Mouse (Mus musculus) CH12.LX (cell line): ENCODE measurements at regions not wholly inside any gene's neighbourhood (a gene's known extent, or its start where the extent isn't known, plus 50 kb on each side); places are given as distances from the start of the nearest gene placed in this dataset.
A peak's percentile ranks its signal among the peaks of the same experiment; 100 is the strongest.

Source experiments
- DNase-seq: peaks from one replicate; pipeline ENCODE4 v3.0.0-alpha.2; 2013; ENCODE audit errors: extremely low read depth
- H3K27ac ChIP-seq: 2 replicates; pipeline ENCODE4 v1.5.1; 2012; ENCODE audit warnings: low read depth, mild to moderate bottlenecking, control low read depth, moderate library complexity; ENCODE audit not compliant: insufficient read depth
- H3K27me3 ChIP-seq: replicated peaks from 2 replicates; pipeline ENCODE3; 2012; ENCODE audit warnings: inconsistent platforms
- H3K36me3 ChIP-seq, 2 experiments: replicated peaks in 1 of 2; 2 replicates each; pipeline versions ENCODE3 to v1.6.1; 2012; ENCODE audit warnings: inconsistent platforms in 1 of 2, low read length in 1 of 2, mild to moderate bottlenecking in 1 of 2, mixed read lengths in 1 of 2, moderate library complexity in 1 of 2; ENCODE audit not compliant: control insufficient read depth in 1 of 2, insufficient read depth in 1 of 2
- H3K4me1 ChIP-seq, 2 experiments: 2 replicates each; pipeline ENCODE4 v1.6.1; 2012; ENCODE audit warnings: inconsistent platforms in 1 of 2, moderate library complexity in 1 of 2; ENCODE audit not compliant: insufficient read depth in 2 of 2, control insufficient read depth in 1 of 2
- H3K4me2 ChIP-seq: 2 replicates; pipeline ENCODE4 v1.6.1; 2012; ENCODE audit warnings: low read depth, mild to moderate bottlenecking, control low read depth; ENCODE audit not compliant: poor library complexity, insufficient read depth, severe bottlenecking
- H3K4me3 ChIP-seq, 3 experiments: fragments of 150-350 bp in 1 of 3; sonication (generic) in 1 of 3; replicated peaks in 1 of 3; 2 replicates each; pipeline versions ENCODE3 to v1.5.1; 2011 to 2012; ENCODE audit warnings: low read depth in 2 of 3, low read length in 2 of 3, mild to moderate bottlenecking in 2 of 3, moderate library complexity in 2 of 3, control low read depth in 1 of 3, improper control_type of control experiment in 1 of 3, inconsistent platforms in 1 of 3, mixed read lengths in 1 of 3; ENCODE audit not compliant: poor library complexity in 1 of 3
- H3K79me2 ChIP-seq: replicated peaks from 2 replicates; pipeline ENCODE4 v1.6.1; 2012; ENCODE audit warnings: mild to moderate bottlenecking, moderate library complexity; ENCODE audit not compliant: control insufficient read depth, poor library complexity, insufficient read depth, severe bottlenecking; ENCODE audit errors: extremely low read depth
- H3K9ac ChIP-seq: 2 replicates; pipeline ENCODE4 v1.6.1; 2012; ENCODE audit warnings: low read depth, mild to moderate bottlenecking, control low read depth, moderate library complexity; ENCODE audit not compliant: insufficient read depth
- H3K9me3 ChIP-seq: replicated peaks from 2 replicates; pipeline ENCODE3; 2012; ENCODE audit warnings: low read length, inconsistent platforms, mixed read lengths
- BHLHE40 ChIP-seq: IDR thresholded peaks from 2 replicates; pipeline ENCODE4 v1.6.1; 2011; ENCODE audit warnings: mild to moderate bottlenecking, low read depth, low read length, improper control_type of control experiment
- CHD1 ChIP-seq: IDR thresholded peaks from 2 replicates; pipeline ENCODE4 v1.6.1; 2012; ENCODE audit warnings: low read depth, low read length, improper control_type of control experiment, inconsistent platforms
- CHD2 ChIP-seq: IDR thresholded peaks from 2 replicates; pipeline ENCODE4 v1.6.1; 2011; ENCODE audit warnings: low read length, improper control_type of control experiment
- ETS1 ChIP-seq: conservative IDR thresholded peaks from 2 replicates; pipeline ENCODE4 v1.6.1; 2012; ENCODE audit warnings: low read depth, mild to moderate bottlenecking, inconsistent platforms, low read length, improper control_type of control experiment, moderate library complexity
- IRF4 ChIP-seq: IDR thresholded peaks from 2 replicates; pipeline ENCODE4 v1.6.1; 2014; ENCODE audit warnings: low read depth, mild to moderate bottlenecking, inconsistent platforms, low read length, improper control_type of control experiment
- JUN ChIP-seq: IDR thresholded peaks from 2 replicates; pipeline ENCODE4 v1.6.1; 2011; ENCODE audit warnings: low read depth, mild to moderate bottlenecking, low read length, improper control_type of control experiment, moderate library complexity; ENCODE audit not compliant: insufficient read depth
- MAFK ChIP-seq: IDR thresholded peaks from 2 replicates; pipeline ENCODE4 v1.6.1; 2011; ENCODE audit warnings: low read length, improper control_type of control experiment; ENCODE audit not compliant: insufficient replicate concordance
- MAX ChIP-seq: IDR thresholded peaks from 2 replicates; pipeline ENCODE4 v1.6.1; 2011; ENCODE audit warnings: low read length, improper control_type of control experiment
- MAZ ChIP-seq: IDR thresholded peaks from 2 replicates; pipeline ENCODE4 v1.6.1; 2012; ENCODE audit warnings: low read depth, mild to moderate bottlenecking, inconsistent platforms, low read length, improper control_type of control experiment, moderate library complexity
- MEF2A ChIP-seq: IDR thresholded peaks from 2 replicates; pipeline ENCODE4 v1.6.1; 2014; ENCODE audit warnings: low read depth, mild to moderate bottlenecking, inconsistent platforms, low read length, improper control_type of control experiment, borderline replicate concordance
- MXI1 ChIP-seq: IDR thresholded peaks from 2 replicates; pipeline ENCODE4 v1.6.1; 2011; ENCODE audit warnings: mild to moderate bottlenecking, low read depth, low read length, improper control_type of control experiment
- NELFE ChIP-seq: IDR thresholded peaks from 2 replicates; pipeline ENCODE4 v1.6.1; 2011; ENCODE audit warnings: low read depth, low read length, improper control_type of control experiment
- NRF1 ChIP-seq: IDR thresholded peaks from 2 replicates; pipeline ENCODE4 v1.6.1; 2014; ENCODE audit warnings: low read depth, mild to moderate bottlenecking, inconsistent platforms, low read length, improper control_type of control experiment, moderate library complexity
- POLR2AphosphoS2 ChIP-seq: IDR thresholded peaks from 2 replicates; pipeline ENCODE4 v1.6.1; 2011; ENCODE audit warnings: low read depth, low read length, improper control_type of control experiment
- TBP ChIP-seq: conservative IDR thresholded peaks from 2 replicates; pipeline ENCODE4 v1.6.1; 2011; ENCODE audit warnings: low read depth, low read length, improper control_type of control experiment
- UBTF ChIP-seq: IDR thresholded peaks from 2 replicates; pipeline ENCODE4 v1.6.1; 2012; ENCODE audit warnings: low read depth, mild to moderate bottlenecking, inconsistent platforms, low read length, improper control_type of control experiment, moderate library complexity
- USF1 ChIP-seq: IDR thresholded peaks from 2 replicates; pipeline ENCODE4 v1.6.1; 2014; ENCODE audit warnings: low read depth, mild to moderate bottlenecking, inconsistent platforms, low read length, improper control_type of control experiment
- ZMIZ1 ChIP-seq: IDR thresholded peaks from 2 replicates; pipeline ENCODE4 v1.6.1; 2012; ENCODE audit warnings: low read depth, mild to moderate bottlenecking, inconsistent platforms, low read length, improper control_type of control experiment
- ZNF384 ChIP-seq: IDR thresholded peaks from 2 replicates; pipeline ENCODE4 v1.6.1; 2012; ENCODE audit warnings: low read depth, low read length, improper control_type of control experiment, inconsistent platforms
- dilution Hi-C: fragments of 300-500 bp; cut with MboI; formaldehyde crosslinking; loops from 2 replicates; pipeline ENCODE4 v1.14.3; 2020; ENCODE audit warnings: low sequenced_read_pairs; ENCODE audit not compliant: extremely low pct_unique_long_range_greater_than_20kb, extremely low pct_ligation_motif_present
- in situ Hi-C: fragments of 300-500 bp; cut with MboI; formaldehyde crosslinking; loops from 3 replicates; pipeline ENCODE4 v1.14.3; 2019; ENCODE audit warnings: low sequenced_read_pairs, low pct_ligation_motif_present, low pct_unique_long_range_greater_than_20kb, mixed read lengths

DNA sequence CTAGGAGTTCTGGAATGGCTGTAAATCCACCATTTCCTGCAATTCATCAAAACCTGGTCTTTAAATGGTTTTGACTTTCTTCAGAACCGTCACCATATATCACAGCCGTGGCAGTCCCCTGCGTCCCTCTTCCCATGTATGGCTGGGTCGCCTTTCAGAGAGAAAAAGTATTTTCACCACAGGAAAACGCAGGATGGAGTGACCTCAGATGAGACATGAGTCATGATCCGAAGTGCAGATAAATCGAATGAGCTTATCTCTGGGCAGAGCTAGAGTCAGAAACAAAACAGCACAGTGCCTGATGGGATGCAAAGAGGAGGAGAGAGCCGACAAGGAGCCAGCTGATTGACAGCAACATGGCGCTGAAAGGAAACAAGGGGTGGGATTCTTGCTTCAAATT is 250.4 kb downstream of the Hlx start:
- Histone ChIP-seq H3K27me3 (no peaks in the 10 kb centered on the region), H3K9me3 (no peaks in the 10 kb centered on the region), H3K4me3 (no peak overlapping the region), H3K36me3 (no peaks in the 10 kb centered on the region), H3K4me1 (peaks cover 8 to 33% of the 10 kb centered on the region in 2 experiments; a peak in 3 of 4 replicates), H3K79me2 (no peaks in the 10 kb centered on the region), H3K4me2 (no peak overlapping the region), H3K9ac (no peak overlapping the region), H3K27ac (no peak overlapping the region)
- no peak for TF ChIP-seq ZNF384
- no peak for TF ChIP-seq MAZ
- no peak for TF ChIP-seq MAFK
- no peak for TF ChIP-seq TBP
- no peak for TF ChIP-seq ETS1
- no peak for TF ChIP-seq MXI1
- dilution Hi-C loops = no loop called here
- no peak for DNase-seq
- in situ Hi-C loops = no loop called here

- Histone ChIP-seq H3K4me1 (peaks cover 8 to 33% of the 10 kb centered on the region in 2 experiments; a peak in 3 of 4 replicates), H3K4me3 (no peak overlapping the region), H3K79me2 (no peaks in the 10 kb centered on the region), H3K4me2 (no peak overlapping the region), H3K9ac (no peak overlapping the region), H3K36me3 (no peaks in the 10 kb centered on the region), H3K27ac (no peak overlapping the region), H3K27me3 (no peaks in the 10 kb centered on the region), H3K9me3 (no peaks in the 10 kb centered on the region)
- dilution Hi-C loops (no loop called here), in situ Hi-C loops (no loop called here)
- peak; percentile 86 for DNase-seq
- no peak for TF ChIP-seq CHD1
- no peak for TF ChIP-seq USF1
- no peak for TF ChIP-seq NELFE
- TF ChIP-seq BHLHE40 = peak; percentile 20; the same call in 1 of the 2 replicates
- TF ChIP-seq MAZ = no peak
- 0 out of 2 replicates have a peak, but pooled peaks have one; percentile 9 for TF ChIP-seq MEF2A
- TF ChIP-seq ZMIZ1 = no peak
- 0 out of 2 replicates have a peak, but pooled peaks have one; percentile 28 for TF ChIP-seq ETS1
- TF ChIP-seq POLR2AphosphoS2 = no peak
- TF ChIP-seq IRF4 = peak; percentile 39; the same call in 1 of the 2 replicates
- TF ChIP-seq CHD2 = no peak
- no peak for TF ChIP-seq JUN
- no peak for TF ChIP-seq UBTF
- TF ChIP-seq NRF1 = no peak
- TF ChIP-seq MAX = peak; percentile 48
- TF ChIP-seq, all 38 proteins: peak for 5
Measured at GRCm38 (mm10) chr1:184480571-184481220, 251.7 kb downstream of the Hlx start.
